Mouse (Mus musculus) intestine, embryonic 14.5 days (tissue): ENCODE measurements around the gene Krt8. TPM values are rescaled to one million over a fixed set of nuclear protein-coding genes. Genes with fewer than 3 reads are reported as not detected.
A peak's percentile ranks its signal among the peaks of the same experiment; 100 is the strongest.
"Not testable (repeated sequence)": the region's sequence is repeated elsewhere in the genome, so short reads cannot be mapped to it uniquely, and the experiment has no call there.

Experiments
- ATAC-seq: fragments of 200-750 bp; cut with Nextera tagmentation; replicated peaks from 2 replicates; pipeline ENCODE4 v1.8.0; 2017; ENCODE audit warnings: low read depth, moderate number of reproducible peaks, moderate TSS enrichment, moderate library complexity; ENCODE audit not compliant: low FRiP score, low TSS enrichment
- DNase-seq: peaks from one replicate; pipeline ENCODE4 v3.0.0-alpha.2; 2018; ENCODE audit warnings: low spot score
- H3K27ac ChIP-seq: fragments of 300-500 bp; sonication (generic); 2 replicates; pipeline ENCODE4 v1.5.1; 2014; ENCODE audit warnings: low read depth, mild to moderate bottlenecking, control low read depth
- H3K27me3 ChIP-seq: fragments of 300-500 bp; sonication (generic); replicated peaks from 2 replicates; pipeline ENCODE4 v1.6.1; 2014; ENCODE audit warnings: low read length, control low read depth; ENCODE audit not compliant: control insufficient read depth, insufficient read depth
- H3K36me3 ChIP-seq: fragments of 300-500 bp; sonication (generic); 2 replicates; pipeline ENCODE4 v1.6.1; 2014; ENCODE audit warnings: low read length, control low read depth; ENCODE audit not compliant: control insufficient read depth, insufficient read depth
- H3K4me1 ChIP-seq: fragments of 300-500 bp; sonication (generic); replicated peaks from 2 replicates; pipeline ENCODE4 v1.6.1; 2014; ENCODE audit warnings: low read length, control low read depth, mixed read lengths; ENCODE audit not compliant: control insufficient read depth, insufficient read depth
- H3K4me2 ChIP-seq: fragments of 300-500 bp; sonication (generic); 2 replicates; pipeline ENCODE4 v1.6.1; 2014; ENCODE audit warnings: low read length
- H3K4me3 ChIP-seq: fragments of 300-500 bp; sonication (generic); 2 replicates; pipeline ENCODE4 v1.5.1; 2014; ENCODE audit warnings: low read depth, low read length, control low read depth, mixed read lengths
- H3K9ac ChIP-seq: fragments of 300-500 bp; sonication (generic); 2 replicates; pipeline ENCODE4 v1.6.1; 2014; ENCODE audit warnings: mild to moderate bottlenecking, low read length
- H3K9me3 ChIP-seq: fragments of 300-500 bp; sonication (generic); 2 replicates; pipeline ENCODE4 v1.6.1; 2016; ENCODE audit warnings: low read length, control low read depth; ENCODE audit not compliant: control insufficient read depth
- WGBS: fragments of 180-500 bp; shearing (Covaris S2); extraction: QIAGEN DNeasy Blood & Tissue Kit; methylation state at CpG from one replicate; pipeline ENCODE4 v1.1.7; 2014; 5-methylcytosine and 5-hydroxymethylcytosine counted together
- polyA plus RNA-seq: library from polyadenylated mRNA; unstranded; fragments of >200 nt; fragmentation: Nextera tagmentation; extraction: Ambion mirVana; gene quantifications from 2 replicates; pipeline ENCODE4 v1.2.1, GENCODE M21; 2014

The Krt8 gene
- polyA plus RNA-seq, 1 experiment from 2014 or later = 486 TPM

DNA sequence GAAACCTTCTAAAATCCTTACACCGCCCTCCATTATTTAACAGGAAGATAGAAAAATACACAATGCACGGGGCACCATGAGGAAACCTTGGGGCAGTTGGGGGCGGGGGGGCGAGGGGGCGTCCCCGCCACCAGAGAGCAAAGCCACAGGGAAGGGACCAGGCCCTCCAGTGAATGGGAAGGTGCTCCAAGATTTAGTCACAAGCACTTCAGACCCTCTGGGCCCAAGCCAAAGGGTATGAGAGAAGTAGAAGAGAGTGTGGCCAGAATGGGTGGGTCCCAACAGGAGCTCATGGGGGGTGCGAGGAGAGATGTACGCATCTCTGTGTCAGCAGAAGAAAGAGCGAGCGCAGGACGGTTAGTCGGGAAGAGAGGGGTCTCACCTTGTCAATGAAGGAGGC lies 766 bp downstream of the Krt8 start:
- Histone ChIP-seq H3K27ac (peak overlapping the region; percentile 47), H3K36me3 (no peaks in the 10 kb centered on the region), H3K4me2 (peak overlapping the region; percentile 47), H3K4me1 (peaks cover 20% of the 10 kb centered on the region), H3K4me3 (peak overlapping the region; percentile 25), H3K9ac (peak overlapping the region; percentile 27), H3K9me3 (no peaks in the 10 kb centered on the region), H3K27me3 (peaks cover 7% of the 10 kb centered on the region; the same call in 1 of the 2 replicates)
- DNase-seq = peak; percentile 73
- WGBS = 30% methylated on average over 10 of the region's 12 CpGs
- peak; percentile 3; the same call in 1 of the 2 replicates for ATAC-seq

DNA sequence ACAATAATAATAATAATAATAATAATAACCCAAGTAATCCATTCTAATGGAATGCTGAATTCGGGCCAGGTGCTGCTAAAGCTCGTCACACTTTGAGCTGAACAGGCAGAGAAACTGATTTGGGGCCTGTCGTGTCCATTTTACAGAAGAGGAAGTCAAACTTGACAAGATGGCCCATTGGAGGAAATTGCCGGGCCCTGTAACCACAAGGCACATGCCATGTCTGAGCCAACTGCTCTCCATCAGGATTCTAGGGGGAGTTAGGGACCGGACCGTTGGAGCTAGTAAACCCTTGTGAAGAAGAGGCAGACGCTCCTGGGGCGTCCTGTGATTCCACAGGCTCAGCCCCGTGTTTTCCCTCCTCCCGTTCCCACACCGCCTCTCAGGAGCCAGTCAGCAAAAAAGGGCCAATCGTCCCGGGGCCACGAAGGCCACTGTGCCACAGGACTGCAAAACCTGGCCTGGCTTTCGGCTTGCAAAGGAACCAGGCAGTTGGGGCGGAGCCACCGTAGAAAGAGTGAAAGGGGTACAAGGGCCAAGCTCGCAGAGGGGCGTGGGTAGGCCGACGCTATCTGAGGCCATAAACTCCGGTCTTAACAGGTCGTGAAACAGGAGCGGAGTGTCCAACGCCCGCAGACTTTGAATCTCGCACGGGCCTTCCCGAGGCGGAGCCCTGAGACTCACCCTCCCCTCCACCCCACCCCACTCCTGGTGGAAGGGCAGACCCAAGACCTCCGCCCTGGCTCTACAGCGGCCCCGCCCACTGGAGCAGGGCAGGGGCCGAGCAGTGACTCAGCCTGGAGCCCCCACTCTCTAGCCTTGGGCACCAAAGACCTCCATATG lies 1.4 kb downstream of the Krt8 start:
- ATAC-seq = peak; percentile 82
- 6% methylated on average over 34 of the region's 34 CpGs for WGBS

DNA sequence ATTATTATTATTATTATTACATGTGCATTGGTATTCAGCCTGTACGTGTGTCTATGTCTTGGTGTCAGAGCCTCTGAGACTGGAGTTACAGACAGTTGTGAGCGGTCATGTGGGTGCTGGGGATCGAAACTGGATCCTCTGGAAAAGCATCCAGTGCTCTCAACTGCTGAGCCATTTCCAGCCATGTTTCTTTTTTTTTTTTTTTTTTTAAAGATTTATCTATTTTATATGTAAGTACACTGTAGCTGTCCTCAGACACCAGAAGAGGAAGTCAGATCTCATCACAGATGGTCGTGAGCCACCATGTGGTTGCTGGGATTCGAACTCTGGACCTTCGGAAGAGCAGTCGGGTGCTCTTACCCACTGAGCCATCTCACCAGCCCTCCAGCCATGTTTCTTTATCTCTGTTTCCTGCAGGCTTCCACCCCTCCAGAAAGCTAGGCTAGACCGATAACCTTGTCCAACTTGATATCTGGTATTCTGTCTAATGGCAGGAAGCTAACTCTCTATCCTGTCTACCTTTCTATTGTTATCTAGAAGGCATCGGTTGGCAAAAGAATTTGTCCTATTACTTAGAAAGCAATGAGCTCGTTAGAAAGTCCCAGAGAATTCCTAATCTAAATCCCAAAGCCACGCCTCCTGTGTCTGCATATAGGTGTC lies 4.5 kb downstream of the Krt8 start:
- 88% methylated on average over 11 of the region's 11 CpGs for WGBS
- H3K4me2 ChIP-seq = no peak overlapping the region

More for the DNA sequence above, 1.4 kb downstream of the Krt8 start:
- peak overlapping the region; percentile 47 for H3K27ac ChIP-seq
- H3K36me3 ChIP-seq = no peaks in the 10 kb centered on the region
- H3K9me3 ChIP-seq = no peaks in the 10 kb centered on the region
- DNase-seq = peak; percentile 84
- peaks cover 20% of the 10 kb centered on the region for H3K4me1 ChIP-seq
- peak overlapping the region; percentile 47 for H3K4me2 ChIP-seq
- H3K9ac ChIP-seq = peak overlapping the region; percentile 27
- peaks cover 7% of the 10 kb centered on the region; the same call in 1 of the 2 replicates for H3K27me3 ChIP-seq
- peak overlapping the region; percentile 25 for H3K4me3 ChIP-seq

DNA sequence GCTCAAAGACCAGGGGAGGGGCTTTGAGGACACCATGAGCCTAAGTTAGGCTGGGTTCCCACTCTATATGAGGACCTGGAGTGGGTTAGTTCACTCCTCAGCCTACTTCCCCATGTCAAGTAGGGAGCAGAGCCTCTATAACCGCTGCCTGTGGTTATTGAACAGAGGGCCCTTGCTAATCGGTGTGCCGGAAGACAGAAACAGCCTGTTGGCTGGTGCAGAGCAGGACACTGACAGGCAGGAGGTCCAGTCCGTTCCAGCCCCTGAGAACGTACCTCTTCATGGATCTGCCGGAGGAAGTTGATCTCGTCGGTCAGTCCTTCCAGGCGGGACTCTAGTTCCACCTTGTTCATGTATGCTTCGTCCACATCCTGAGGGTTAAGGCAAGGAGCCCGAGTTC lies 5.1 kb downstream of the Krt8 start:
- no peak for ATAC-seq
- H3K9ac ChIP-seq = no peak overlapping the region
- no peak for DNase-seq
- H3K4me3 ChIP-seq = no peak overlapping the region
- H3K36me3 ChIP-seq = peaks cover 6% of the 10 kb centered on the region; the same call in 1 of the 2 replicates
- WGBS = 95% methylated on average over 11 of the region's 11 CpGs
- no peaks in the 10 kb centered on the region for H3K9me3 ChIP-seq
- H3K4me1 ChIP-seq = peaks cover 6% of the 10 kb centered on the region
- no peak overlapping the region for H3K4me2 ChIP-seq
- H3K27ac ChIP-seq = no peak overlapping the region
- peaks cover 7% of the 10 kb centered on the region; the same call in 1 of the 2 replicates for H3K27me3 ChIP-seq

More for the DNA sequence above, 4.5 kb downstream of the Krt8 start:
- Histone ChIP-seq H3K9ac (no peak overlapping the region), H3K4me3 (no peak overlapping the region), H3K9me3 (no peaks in the 10 kb centered on the region), H3K36me3 (peaks cover 6% of the 10 kb centered on the region; the same call in 1 of the 2 replicates), H3K27ac (no peak overlapping the region), H3K27me3 (peaks cover 7% of the 10 kb centered on the region; the same call in 1 of the 2 replicates), H3K4me1 (peaks cover 6% of the 10 kb centered on the region)
- ATAC-seq = no peak
- DNase-seq = no peak

DNA sequence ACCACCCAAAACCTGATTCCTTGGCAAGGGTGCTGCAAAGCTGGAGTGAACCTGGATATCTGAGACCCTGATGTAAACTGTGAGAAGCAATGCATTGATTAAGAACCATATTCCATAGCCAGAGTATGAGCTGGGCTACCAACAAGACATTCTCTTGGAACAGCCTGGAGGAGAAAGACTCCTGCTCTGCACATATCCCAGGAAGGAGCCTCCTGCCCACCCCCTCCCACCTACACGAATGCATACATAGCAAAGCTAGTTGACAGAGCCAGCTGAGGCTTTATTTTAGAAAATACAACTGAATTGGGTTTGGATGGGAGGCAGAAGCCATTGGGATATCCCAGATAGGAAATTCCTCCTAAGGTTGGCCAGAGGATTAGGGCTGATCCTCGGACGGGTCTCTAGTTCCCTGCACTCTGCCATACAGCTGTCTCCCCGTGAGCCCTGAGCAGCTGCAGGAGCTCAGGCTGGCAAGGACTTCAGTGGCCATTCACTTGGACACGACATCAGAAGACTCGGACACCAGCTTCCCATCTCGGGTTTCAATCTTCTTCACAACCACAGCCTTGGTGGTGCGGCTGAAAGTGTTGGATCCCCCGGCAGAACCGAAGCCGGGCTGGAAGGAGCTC lies 7.7 kb downstream of the Krt8 start:
- WGBS = 84% methylated on average over 11 of the region's 11 CpGs
- not testable (repeated sequence) for ATAC-seq, H3K27me3 ChIP-seq, H3K4me1 ChIP-seq, H3K9me3 ChIP-seq, H3K4me2 ChIP-seq, H3K27ac ChIP-seq, DNase-seq, H3K4me3 ChIP-seq, H3K9ac ChIP-seq, H3K36me3 ChIP-seq

DNA sequence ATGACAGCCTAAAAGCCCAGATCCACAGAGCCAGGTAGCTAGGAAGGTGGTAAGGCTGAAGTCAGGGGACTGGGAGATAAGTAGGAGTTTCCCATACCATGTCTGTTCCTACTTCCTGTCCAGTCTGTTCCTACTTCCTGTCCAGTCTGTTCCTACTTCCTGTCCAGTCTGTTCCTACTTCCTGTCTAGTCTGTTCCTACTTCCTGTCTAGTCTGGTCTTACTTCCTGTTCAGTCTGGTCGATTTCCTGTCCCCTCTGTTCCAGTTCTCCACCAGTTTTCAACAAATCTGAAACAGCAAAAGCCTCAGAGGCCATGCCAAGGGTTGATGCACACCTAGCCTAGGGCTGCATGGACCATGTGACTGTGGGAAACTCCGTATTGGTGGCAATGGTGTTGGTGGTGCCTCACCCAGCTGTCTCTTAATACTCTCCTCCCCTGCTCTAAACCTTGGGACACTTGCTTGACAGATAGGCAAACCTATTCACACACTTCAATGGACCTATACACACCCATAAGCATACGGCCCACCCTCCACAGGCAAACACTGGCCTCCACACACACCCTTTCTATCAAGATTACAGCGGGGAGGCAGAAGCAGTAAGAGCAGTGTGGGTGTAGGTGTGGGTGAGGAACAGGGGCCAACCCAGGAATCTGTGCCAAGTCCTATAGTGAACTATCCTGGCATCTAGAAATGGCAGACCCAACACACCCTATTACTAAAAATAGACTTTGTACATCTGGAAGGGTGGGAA lies 8.6 kb downstream of the Krt8 start:
- ATAC-seq (0 out of 2 replicates have a peak, but pooled peaks have one; percentile 17), DNase-seq (no peak)
- 73% methylated on average over 4 of the region's 4 CpGs for WGBS
- H3K4me1 ChIP-seq = no peaks in the 10 kb centered on the region
- H3K4me2 ChIP-seq = no peak overlapping the region
- peak overlapping the region; percentile 10; the same call in 1 of the 2 replicates for H3K27ac ChIP-seq
- peaks cover 6% of the 10 kb centered on the region; the same call in 1 of the 2 replicates for H3K36me3 ChIP-seq
- no peaks in the 10 kb centered on the region for H3K9me3 ChIP-seq
- no peaks in the 10 kb centered on the region for H3K27me3 ChIP-seq
- no peak overlapping the region for H3K4me3 ChIP-seq
- no peak overlapping the region for H3K9ac ChIP-seq

DNA sequence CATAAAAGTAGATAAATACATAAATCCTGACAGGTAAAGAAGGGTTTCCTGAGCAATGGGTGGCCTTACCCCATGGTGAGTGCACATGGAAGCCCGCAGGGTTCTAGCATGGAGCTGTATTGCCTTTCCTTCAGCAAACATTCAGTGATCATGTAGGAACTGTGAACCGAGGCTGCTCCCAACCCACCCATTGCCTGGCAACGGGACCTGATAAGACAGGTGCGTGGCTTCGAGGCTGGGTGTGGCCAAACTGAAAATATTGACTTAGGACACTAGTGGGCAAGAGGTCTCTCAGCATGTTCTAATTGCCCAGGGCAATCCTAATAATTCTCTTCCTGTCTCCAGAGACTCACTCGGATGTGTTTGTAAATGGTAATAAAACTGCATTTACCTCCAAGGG lies 9.9 kb downstream of the Krt8 start:
- H3K36me3 ChIP-seq = peaks cover 6% of the 10 kb centered on the region; the same call in 1 of the 2 replicates
- peak; percentile 47; the same call in 1 of the 2 replicates for ATAC-seq

DNA sequence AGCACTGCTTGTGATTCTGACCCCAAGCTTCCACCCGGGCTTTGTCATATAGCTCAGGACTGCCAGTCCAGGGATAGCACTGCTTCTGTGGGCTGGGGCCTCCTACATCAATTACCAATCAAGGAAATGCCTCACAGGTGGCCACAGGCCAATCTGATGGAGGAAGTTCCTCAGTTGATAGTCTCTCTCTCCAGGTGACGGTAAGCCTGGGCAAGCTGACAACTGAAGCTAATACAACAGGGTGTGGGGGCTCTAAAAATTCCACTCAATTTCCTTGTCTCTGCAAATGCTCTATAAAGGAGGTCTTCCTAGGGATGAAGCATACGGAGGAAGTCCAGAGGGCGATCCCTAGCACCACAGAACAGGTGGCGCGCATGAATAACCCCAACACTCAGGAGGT lies 13.3 kb downstream of the Krt8 start:
- WGBS = 77% methylated on average over 6 of the region's 6 CpGs
- no peak overlapping the region for H3K27ac ChIP-seq

More for the DNA sequence above, 9.9 kb downstream of the Krt8 start:
- Histone ChIP-seq H3K9ac (no peak overlapping the region), H3K4me3 (no peak overlapping the region), H3K9me3 (no peaks in the 10 kb centered on the region), H3K27ac (peak overlapping the region; percentile 4; the same call in 1 of the 2 replicates), H3K27me3 (no peaks in the 10 kb centered on the region), H3K4me2 (no peak overlapping the region), H3K4me1 (no peaks in the 10 kb centered on the region)
- 75% methylated on average over 6 of the region's 6 CpGs for WGBS
- no peak for DNase-seq

More for the DNA sequence above, 13.3 kb downstream of the Krt8 start:
- Histone ChIP-seq H3K4me1 (no peaks in the 10 kb centered on the region), H3K4me2 (no peak overlapping the region), H3K9me3 (no peaks in the 10 kb centered on the region), H3K4me3 (no peak overlapping the region), H3K9ac (no peak overlapping the region), H3K36me3 (peaks cover 2% of the 10 kb centered on the region; the same call in 1 of the 2 replicates), H3K27me3 (no peaks in the 10 kb centered on the region)
- DNase-seq (no peak), ATAC-seq (no peak)
